Mouse (Mus musculus) megakaryocyte, embryonic 14.5 days (primary cell): ENCODE results near the gene Eif3i.

Source experiments
- FLI1 ChIP-seq: IDR thresholded peaks from 2 replicates; pipeline ENCODE4 v1.6.1; 2012; ENCODE audit warnings: low read length, inconsistent platforms, mixed read lengths
- GATA1 ChIP-seq: IDR thresholded peaks from 3 replicates; pipeline ENCODE4 v1.6.1; 2012; ENCODE audit warnings: mixed read lengths, low read length, inconsistent platforms, borderline replicate concordance

DNA sequence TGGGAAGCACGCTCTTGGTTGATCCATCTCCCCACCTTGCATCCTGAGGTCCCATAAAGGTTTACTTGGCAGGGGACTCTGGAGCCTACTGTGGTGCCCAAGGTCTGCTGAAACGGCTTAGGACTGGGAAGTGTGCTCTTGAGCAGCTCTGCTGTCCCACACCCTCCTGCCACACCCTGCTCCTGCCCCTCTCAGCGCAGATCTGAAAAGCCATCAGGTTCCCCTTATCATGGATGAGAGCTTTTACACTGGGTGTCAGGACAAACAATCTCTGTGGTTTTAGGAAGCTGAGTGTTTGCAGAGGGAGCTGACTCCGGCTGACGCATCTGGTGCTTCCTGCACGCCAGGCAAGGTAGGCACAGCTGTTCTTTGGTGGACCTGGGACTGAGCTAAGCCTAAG is 33.4 kb upstream of the Eif3i start:
- TF ChIP-seq GATA1 (no peak), FLI1 (no peak)
